Mouse (Mus musculus): ENCODE measurements around the gene Grik3. TPM values are rescaled to one million over a fixed set of nuclear protein-coding genes. Genes with fewer than 3 reads are reported as not detected.

Grik3 gene
- polyA plus RNA-seq, 1 experiment from 2014 or later: 0.15 TPM

GRCm38 (mm10) chr4:125702607-125703309 is 212.3 kb downstream of the Grik3 start:
- H3K27me3 ChIP-seq: peaks cover 16% of the 10 kb centered on the region
- H3K9ac ChIP-seq: no peak overlapping the region
- peak overlapping the region; percentile 65 for H3K27ac ChIP-seq
- H3K4me2 ChIP-seq: no peak overlapping the region
- H3K36me3 ChIP-seq: no peaks in the 10 kb centered on the region
- H3K4me1 ChIP-seq (replicated peaks): peaks cover 16% of the 10 kb centered on the region
- 57% methylated on average over 12 of the region's 12 CpGs for WGBS
- no peaks in the 10 kb centered on the region for H3K9me3 ChIP-seq (replicated peaks)
- peak; percentile 82 for ATAC-seq (replicated peaks; ENCODE audit: insufficient number of reproducible peaks, insufficient read depth, low FRiP score, low read depth)
- H3K4me3 ChIP-seq: no peak overlapping the region

- peak; percentile 15; the same call in 1 of the 2 replicates for ATAC-seq (replicated peaks; ENCODE audit: insufficient number of reproducible peaks, insufficient read depth, low FRiP score, low read depth)
- WGBS: 26% methylated on average over 4 of the region's 4 CpGs
- Histone ChIP-seq H3K9ac (no peak overlapping the region), H3K27me3 (peaks cover 10% of the 10 kb centered on the region), H3K4me3 (no peak overlapping the region), H3K36me3 (no peaks in the 10 kb centered on the region), H3K9me3 (replicated peaks) (no peaks in the 10 kb centered on the region), H3K4me1 (replicated peaks) (peaks cover 16% of the 10 kb centered on the region), H3K27ac (peak overlapping the region; percentile 65), H3K4me2 (no peak overlapping the region)
These were observed 212.8 kb downstream of the Grik3 start for GRCm38 (mm10) chr4:125703310-125703690.

DNA sequence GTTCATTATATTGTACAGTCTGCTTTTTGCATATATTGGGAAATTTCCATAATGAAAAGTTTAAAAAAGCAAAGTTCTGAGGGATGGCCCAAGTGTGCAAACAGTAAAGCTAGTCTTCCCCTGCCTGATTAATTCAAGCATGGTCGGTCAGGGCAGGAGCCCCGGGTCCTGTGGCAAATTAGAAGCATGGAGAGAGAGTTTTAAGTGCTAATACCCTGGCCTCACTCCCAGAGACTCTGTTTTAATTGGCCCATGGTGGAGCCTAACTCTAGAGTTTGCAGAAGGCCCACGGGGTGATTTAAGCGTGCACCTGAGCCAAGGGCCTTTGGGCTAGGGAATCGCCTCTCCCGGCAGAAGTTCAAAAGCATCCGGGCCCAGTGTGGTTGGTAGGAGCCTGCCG is 215.2 kb downstream of the Grik3 start:
- H3K27me3 ChIP-seq: no peaks in the 10 kb centered on the region
- H3K4me2 ChIP-seq: no peak overlapping the region
- H3K9ac ChIP-seq: no peak overlapping the region
- H3K4me1 ChIP-seq (replicated peaks): peaks cover 19% of the 10 kb centered on the region
- WGBS: 76% methylated on average over 8 of the region's 8 CpGs
- ATAC-seq (replicated peaks; ENCODE audit: insufficient number of reproducible peaks, insufficient read depth, low FRiP score, low read depth): no peak
- H3K27ac ChIP-seq: no peak overlapping the region
- H3K36me3 ChIP-seq: no peaks in the 10 kb centered on the region
- no peaks in the 10 kb centered on the region for H3K9me3 ChIP-seq (replicated peaks)
- no peak overlapping the region for H3K4me3 ChIP-seq

- H3K27ac ChIP-seq: no peak overlapping the region
- no peak overlapping the region for H3K4me2 ChIP-seq
- H3K4me1 ChIP-seq (replicated peaks): 0 out of 2 replicates have a peak, but pooled peaks cover 3% of the 10 kb centered on the region
- 0 out of 2 replicates have a peak, but pooled peaks have one; percentile 15 for ATAC-seq (replicated peaks; ENCODE audit: insufficient number of reproducible peaks, insufficient read depth, low FRiP score, low read depth)
- no peak overlapping the region for H3K4me3 ChIP-seq
- no peaks in the 10 kb centered on the region for H3K27me3 ChIP-seq
- H3K9ac ChIP-seq: no peak overlapping the region
- H3K36me3 ChIP-seq: no peaks in the 10 kb centered on the region
- H3K9me3 ChIP-seq (replicated peaks): no peaks in the 10 kb centered on the region
- 37% methylated on average over 10 of the region's 10 CpGs for WGBS
These were observed 219.2 kb downstream of the Grik3 start for GRCm38 (mm10) chr4:125709716-125710115.

DNA sequence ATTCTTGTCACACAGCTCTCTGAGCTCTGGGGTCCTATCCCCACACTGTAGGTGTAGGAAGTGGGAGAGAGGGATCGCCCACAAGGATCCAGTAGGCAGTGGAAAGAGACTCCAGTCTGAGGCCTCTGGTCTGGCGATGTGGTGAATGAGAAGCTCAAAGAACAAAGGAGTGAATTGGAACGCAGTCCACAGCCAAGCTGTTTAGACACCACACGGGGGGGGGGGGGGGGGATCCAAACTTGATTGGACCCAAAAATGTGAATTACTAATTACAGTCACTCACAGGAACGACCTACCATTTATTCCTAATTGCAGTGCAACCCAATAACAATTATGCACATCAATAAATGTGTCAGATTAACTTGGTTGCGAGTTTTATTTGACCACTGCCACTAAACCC is 227.4 kb downstream of the Grik3 start:
- Histone ChIP-seq H3K9me3 (replicated peaks) (no peaks in the 10 kb centered on the region), H3K4me1 (replicated peaks) (no peaks in the 10 kb centered on the region), H3K27ac (no peak overlapping the region), H3K27me3 (0 out of 2 replicates have a peak, but pooled peaks cover 9% of the 10 kb centered on the region), H3K4me2 (no peak overlapping the region), H3K4me3 (no peak overlapping the region), H3K36me3 (no peaks in the 10 kb centered on the region), H3K9ac (no peak overlapping the region)
- ATAC-seq (replicated peaks; ENCODE audit: insufficient number of reproducible peaks, insufficient read depth, low FRiP score, low read depth): no peak
- WGBS: 74% methylated on average over 6 of the region's 6 CpGs

GRCm38 (mm10) chr4:125718429-125719140 is 228.1 kb downstream of the Grik3 start:
- no peak for ATAC-seq (replicated peaks; ENCODE audit: insufficient number of reproducible peaks, insufficient read depth, low FRiP score, low read depth)
- Histone ChIP-seq H3K9ac (no peak overlapping the region), H3K4me2 (no peak overlapping the region), H3K27ac (no peak overlapping the region), H3K4me1 (replicated peaks) (no peaks in the 10 kb centered on the region), H3K36me3 (no peaks in the 10 kb centered on the region), H3K27me3 (0 out of 2 replicates have a peak, but pooled peaks cover 9% of the 10 kb centered on the region), H3K4me3 (no peak overlapping the region), H3K9me3 (replicated peaks) (no peaks in the 10 kb centered on the region)
- WGBS: 36% methylated on average over 18 of the region's 18 CpGs

- peaks cover 12% of the 10 kb centered on the region for H3K4me1 ChIP-seq (replicated peaks)
- no peaks in the 10 kb centered on the region for H3K36me3 ChIP-seq
- no peaks in the 10 kb centered on the region for H3K9me3 ChIP-seq (replicated peaks)
- peaks cover 36% of the 10 kb centered on the region for H3K27me3 ChIP-seq
- no peak for ATAC-seq (replicated peaks; ENCODE audit: insufficient number of reproducible peaks, insufficient read depth, low FRiP score, low read depth)
- H3K4me3 ChIP-seq: no peak overlapping the region
- no peak overlapping the region for H3K27ac ChIP-seq
- no peak overlapping the region for H3K4me2 ChIP-seq
- H3K9ac ChIP-seq: no peak overlapping the region
- 75% methylated on average over 1 of the region's 1 CpGs for WGBS
These were observed 235.7 kb downstream of the Grik3 start for GRCm38 (mm10) chr4:125726241-125726640.

GRCm38 (mm10) chr4:125727030-125727429 is 236.5 kb downstream of the Grik3 start:
- H3K27ac ChIP-seq: no peak overlapping the region
- H3K36me3 ChIP-seq: no peaks in the 10 kb centered on the region
- no peak overlapping the region for H3K9ac ChIP-seq
- no peaks in the 10 kb centered on the region for H3K9me3 ChIP-seq (replicated peaks)
- WGBS: 48% methylated on average over 10 of the region's 10 CpGs
- H3K4me1 ChIP-seq (replicated peaks): peaks cover 12% of the 10 kb centered on the region
- peaks cover 44% of the 10 kb centered on the region for H3K27me3 ChIP-seq
- H3K4me2 ChIP-seq: no peak overlapping the region
- ATAC-seq (replicated peaks; ENCODE audit: insufficient number of reproducible peaks, insufficient read depth, low FRiP score, low read depth): no peak
- H3K4me3 ChIP-seq: no peak overlapping the region

DNA sequence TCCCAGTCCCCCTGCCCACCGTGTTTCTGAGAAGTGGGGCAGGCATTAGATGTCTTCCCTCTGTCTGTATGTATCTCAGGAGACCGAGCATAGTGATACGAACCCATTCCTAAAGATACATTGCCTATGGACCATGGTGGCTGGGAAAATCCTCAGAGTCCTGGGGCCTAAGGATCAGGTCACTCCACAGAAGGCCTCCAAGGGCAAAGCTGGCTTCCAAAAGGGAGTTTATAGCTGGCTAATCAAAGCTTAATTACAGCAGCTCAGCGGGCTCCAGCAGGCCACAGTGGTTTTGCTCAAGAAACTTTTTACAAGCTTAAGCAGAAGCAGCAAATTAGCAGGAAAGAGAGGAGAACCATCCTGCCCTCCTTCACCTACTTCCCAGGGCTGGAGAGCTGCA is 237.1 kb downstream of the Grik3 start:
- 47% methylated on average over 4 of the region's 4 CpGs for WGBS
- no peaks in the 10 kb centered on the region for H3K9me3 ChIP-seq (replicated peaks)
- no peak overlapping the region for H3K27ac ChIP-seq
- H3K4me3 ChIP-seq: no peak overlapping the region
- no peak overlapping the region for H3K4me2 ChIP-seq
- no peak overlapping the region for H3K9ac ChIP-seq
- H3K4me1 ChIP-seq (replicated peaks): peaks cover 12% of the 10 kb centered on the region
- peaks cover 45% of the 10 kb centered on the region for H3K27me3 ChIP-seq
- no peak for ATAC-seq (replicated peaks; ENCODE audit: insufficient number of reproducible peaks, insufficient read depth, low FRiP score, low read depth)
- H3K36me3 ChIP-seq: no peaks in the 10 kb centered on the region

- Histone ChIP-seq H3K4me1 (replicated peaks) (peaks cover 12% of the 10 kb centered on the region), H3K36me3 (no peaks in the 10 kb centered on the region), H3K4me2 (no peak overlapping the region), H3K9me3 (replicated peaks) (no peaks in the 10 kb centered on the region), H3K27ac (no peak overlapping the region), H3K9ac (no peak overlapping the region), H3K27me3 (peaks cover 45% of the 10 kb centered on the region), H3K4me3 (no peak overlapping the region)
- ATAC-seq (replicated peaks; ENCODE audit: insufficient number of reproducible peaks, insufficient read depth, low FRiP score, low read depth): no peak
- WGBS: 36% methylated on average over 15 of the region's 15 CpGs
These were observed 237.8 kb downstream of the Grik3 start for GRCm38 (mm10) chr4:125728091-125728863.
